Mouse (Mus musculus): ENCODE results near the gene B9d2. TPM values are rescaled to one million over a fixed set of nuclear protein-coding genes. Genes with fewer than 3 reads are reported as not detected.
A peak's percentile ranks its signal among the peaks of the same experiment; 100 is the strongest.

The B9d2 gene
- polyA plus RNA-seq, 1 experiment, result 40.8 TPM

GRCm38 (mm10) chr7:25700732-25701131 is 20.2 kb downstream of the B9d2 start:
- TF ChIP-seq CTCF (IDR thresholded peaks at IDR 0.05; ENCODE audit: control insufficient read depth, insufficient read depth, low read length), result peak; percentile 60
- TF ChIP-seq POLR2A (IDR thresholded peaks at IDR 0.05; ENCODE audit: borderline replicate concordance, control insufficient read depth, low read depth, low read length), result no peak

GRCm38 (mm10) chr7:25702350-25702749 is 21.8 kb downstream of the B9d2 start:
- no peak overlapping the region for H3K4me3 ChIP-seq (replicated peaks; ENCODE audit: control insufficient read depth, low read depth, low read length)
- no peak overlapping the region for H3K27ac ChIP-seq (ENCODE audit: control insufficient read depth, insufficient read depth, low read depth, low read length, poor library complexity)
- 94% methylated on average over 2 of the region's 2 CpGs for WGBS
- peaks cover 10% of the 10 kb centered on the region for H3K4me1 ChIP-seq (ENCODE audit: control insufficient read depth, insufficient read depth, low read length)
- TF ChIP-seq CTCF (IDR thresholded peaks at IDR 0.05; ENCODE audit: control insufficient read depth, insufficient read depth, low read length) (no peak), POLR2A (IDR thresholded peaks at IDR 0.05; ENCODE audit: borderline replicate concordance, control insufficient read depth, low read depth, low read length) (no peak)

More at GRCm38 (mm10) chr7:25700732-25701131, 20.2 kb downstream of the B9d2 start:
- peaks cover under 1% of the 10 kb centered on the region; the same call in 1 of the 2 replicates for H3K4me1 ChIP-seq (ENCODE audit: control insufficient read depth, insufficient read depth, low read length)
- no peak overlapping the region for H3K4me3 ChIP-seq (replicated peaks; ENCODE audit: control insufficient read depth, low read depth, low read length)
- no peak overlapping the region for H3K27ac ChIP-seq (ENCODE audit: control insufficient read depth, insufficient read depth, low read depth, low read length, poor library complexity)
- WGBS, result 91% methylated on average over 12 of the region's 12 CpGs

GRCm38 (mm10) chr7:25703793-25704494 is 23.4 kb downstream of the B9d2 start:
- TF ChIP-seq POLR2A (IDR thresholded peaks at IDR 0.05; ENCODE audit: borderline replicate concordance, control insufficient read depth, low read depth, low read length), result no peak; the same call in 1 of the 2 replicates
- no peak for TF ChIP-seq CTCF (IDR thresholded peaks at IDR 0.05; ENCODE audit: control insufficient read depth, insufficient read depth, low read length)
- no peak overlapping the region for H3K4me3 ChIP-seq (replicated peaks; ENCODE audit: control insufficient read depth, low read depth, low read length)
- 82% methylated on average over 10 of the region's 10 CpGs for WGBS

GRCm38 (mm10) chr7:25704716-25705364 is 24.3 kb downstream of the B9d2 start:
- Histone ChIP-seq H3K4me3 (replicated peaks; ENCODE audit: control insufficient read depth, low read depth, low read length) (no peak overlapping the region), H3K4me1 (ENCODE audit: control insufficient read depth, insufficient read depth, low read length) (peaks cover 19% of the 10 kb centered on the region), H3K27ac (ENCODE audit: control insufficient read depth, insufficient read depth, low read depth, low read length, poor library complexity) (no peak overlapping the region)
- WGBS, result 76% methylated on average over 36 of the region's 37 CpGs
- TF ChIP-seq CTCF (IDR thresholded peaks at IDR 0.05; ENCODE audit: control insufficient read depth, insufficient read depth, low read length) (no peak), POLR2A (IDR thresholded peaks at IDR 0.05; ENCODE audit: borderline replicate concordance, control insufficient read depth, low read depth, low read length) (no peak)

More at GRCm38 (mm10) chr7:25703793-25704494, 23.4 kb downstream of the B9d2 start:
- peaks cover 19% of the 10 kb centered on the region for H3K4me1 ChIP-seq (ENCODE audit: control insufficient read depth, insufficient read depth, low read length)
- H3K27ac ChIP-seq (ENCODE audit: control insufficient read depth, insufficient read depth, low read depth, low read length, poor library complexity), result no peak overlapping the region

GRCm38 (mm10) chr7:25705801-25706251 is 25.2 kb downstream of the B9d2 start:
- WGBS, result 31% methylated on average over 6 of the region's 6 CpGs
- peak overlapping the region; percentile 85 for H3K27ac ChIP-seq (ENCODE audit: control insufficient read depth, insufficient read depth, low read depth, low read length, poor library complexity)
- H3K4me1 ChIP-seq (ENCODE audit: control insufficient read depth, insufficient read depth, low read length), result peaks cover 19% of the 10 kb centered on the region
- H3K4me3 ChIP-seq (replicated peaks; ENCODE audit: control insufficient read depth, low read depth, low read length), result no peak overlapping the region
- TF ChIP-seq CTCF (IDR thresholded peaks at IDR 0.05; ENCODE audit: control insufficient read depth, insufficient read depth, low read length) (no peak), POLR2A (IDR thresholded peaks at IDR 0.05; ENCODE audit: borderline replicate concordance, control insufficient read depth, low read depth, low read length) (0 out of 2 replicates have a peak, but pooled peaks have one; percentile 11)

GRCm38 (mm10) chr7:25706578-25707170 is 26.1 kb downstream of the B9d2 start:
- 22% methylated on average over 7 of the region's 7 CpGs for WGBS
- peak overlapping the region; percentile 71 for H3K27ac ChIP-seq (ENCODE audit: control insufficient read depth, insufficient read depth, low read depth, low read length, poor library complexity)
- TF ChIP-seq CTCF (IDR thresholded peaks at IDR 0.05; ENCODE audit: control insufficient read depth, insufficient read depth, low read length) (no peak), POLR2A (IDR thresholded peaks at IDR 0.05; ENCODE audit: borderline replicate concordance, control insufficient read depth, low read depth, low read length) (no peak)
- peaks cover 19% of the 10 kb centered on the region for H3K4me1 ChIP-seq (ENCODE audit: control insufficient read depth, insufficient read depth, low read length)
- H3K4me3 ChIP-seq (replicated peaks; ENCODE audit: control insufficient read depth, low read depth, low read length), result no peak overlapping the region

- TF ChIP-seq POLR2A (IDR thresholded peaks at IDR 0.05; ENCODE audit: borderline replicate concordance, control insufficient read depth, low read depth, low read length) (no peak), CTCF (IDR thresholded peaks at IDR 0.05; ENCODE audit: control insufficient read depth, insufficient read depth, low read length) (no peak)
- Histone ChIP-seq H3K27ac (ENCODE audit: control insufficient read depth, insufficient read depth, low read depth, low read length, poor library complexity) (peak overlapping the region; percentile 71), H3K4me1 (ENCODE audit: control insufficient read depth, insufficient read depth, low read length) (peaks cover 19% of the 10 kb centered on the region), H3K4me3 (replicated peaks; ENCODE audit: control insufficient read depth, low read depth, low read length) (no peak overlapping the region)
- 29% methylated on average over 15 of the region's 15 CpGs for WGBS
Measured at GRCm38 (mm10) chr7:25707581-25708292, 27.2 kb downstream of the B9d2 start.
